Mouse (Mus musculus): ENCODE results near the gene Ddx5.

Gene Ddx5

GRCm38 (mm10) chr11:106766611-106767162 lies 22.3 kb downstream of the Ddx5 start:
- intact Hi-C loops (cut with DNase I) = no loop called here

GRCm38 (mm10) chr11:106762800-106763185 lies 26.2 kb downstream of the Ddx5 start:
- intact Hi-C loops (cut with DNase I) = no loop called here

GRCm38 (mm10) chr11:106762139-106762799 lies 26.7 kb downstream of the Ddx5 start:
- intact Hi-C loops (cut with DNase I) = no loop called here

- intact Hi-C loops (cut with DNase I) = no loop called here
Observed at GRCm38 (mm10) chr11:106760511-106760910, 28.5 kb downstream of the Ddx5 start.

GRCm38 (mm10) chr11:106759028-106759427 lies 30.0 kb downstream of the Ddx5 start:
- intact Hi-C loops (cut with DNase I) = loop anchor here (10.0 kb wide), 1 partner anchor 224 kb away; no protein-coding TSS in a partner anchor

GRCm38 (mm10) chr11:106755583-106755982 lies 33.4 kb downstream of the Ddx5 start:
- intact Hi-C loops (cut with DNase I) = loop anchor here (10.0 kb wide), 1 partner anchor 221 kb away; no protein-coding TSS in a partner anchor

GRCm38 (mm10) chr11:106753314-106753713 lies 35.7 kb downstream of the Ddx5 start:
- intact Hi-C loops (cut with DNase I) = loop anchor here (10.0 kb wide), 1 partner anchor 219 kb away; no protein-coding TSS in a partner anchor

- intact Hi-C loops (cut with DNase I) = loop anchor here (10.0 kb wide), 1 partner anchor 217 kb away; no protein-coding TSS in a partner anchor
Observed at GRCm38 (mm10) chr11:106752103-106752502, 36.9 kb downstream of the Ddx5 start.

- intact Hi-C loops (cut with DNase I) = loop anchor here (10.0 kb wide), 1 partner anchor 217 kb away; no protein-coding TSS in a partner anchor
Observed at GRCm38 (mm10) chr11:106751039-106752018, 37.7 kb downstream of the Ddx5 start, which contains the start of gene Milr1. Milr1 (plus strand) TSS chr11:106751226.

GRCm38 (mm10) chr11:106750121-106750751 lies 38.7 kb downstream of the Ddx5 start, which contains the start of gene Pecam1:
Pecam1 (minus strand) TSS chr11:106750628.
- intact Hi-C loops (cut with DNase I) = loop anchor here (10.0 kb wide), 1 partner anchor 215 kb away; no protein-coding TSS in a partner anchor

- intact Hi-C loops (cut with DNase I) = loop anchor here (10.0 kb wide), 1 partner anchor 215 kb away; no protein-coding TSS in a partner anchor
Observed at GRCm38 (mm10) chr11:106749557-106750120, 39.3 kb downstream of the Ddx5 start.

GRCm38 (mm10) chr11:106744949-106745348 lies 44.0 kb downstream of the Ddx5 start:
- intact Hi-C loops (cut with DNase I) = no loop called here

- intact Hi-C loops (cut with DNase I) = no loop called here
Observed at GRCm38 (mm10) chr11:106742388-106742841, 46.6 kb downstream of the Ddx5 start.

GRCm38 (mm10) chr11:106741826-106742225 lies 47.2 kb downstream of the Ddx5 start:
- intact Hi-C loops (cut with DNase I) = loop anchor here (1.0 kb wide), 1 partner anchor 93 kb away; no protein-coding TSS in a partner anchor

GRCm38 (mm10) chr11:106741232-106741631 lies 47.8 kb downstream of the Ddx5 start:
- intact Hi-C loops (cut with DNase I) = loop anchor here (1.0 kb wide), 1 partner anchor 92 kb away; no protein-coding TSS in a partner anchor

- intact Hi-C loops (cut with DNase I) = loop anchor here (1.0 kb wide), 1 partner anchor 91 kb away; no protein-coding TSS in a partner anchor
Observed at GRCm38 (mm10) chr11:106740724-106741123, 48.3 kb downstream of the Ddx5 start.

- intact Hi-C loops (cut with DNase I) = loop anchor here (10.0 kb wide), 1 partner anchor 54 kb away; no protein-coding TSS in a partner anchor
Observed at GRCm38 (mm10) chr11:106739116-106739515, 49.9 kb downstream of the Ddx5 start.

- intact Hi-C loops (cut with DNase I) = loop anchor here (10.0 kb wide), 1 partner anchor 52 kb away; no protein-coding TSS in a partner anchor
Observed at GRCm38 (mm10) chr11:106737178-106737621, 51.8 kb downstream of the Ddx5 start.

GRCm38 (mm10) chr11:106736614-106737013 lies 52.4 kb downstream of the Ddx5 start:
- intact Hi-C loops (cut with DNase I) = loop anchor here (10.0 kb wide), 1 partner anchor 52 kb away; no protein-coding TSS in a partner anchor

- intact Hi-C loops (cut with DNase I) = loop anchor here (10.0 kb wide), 1 partner anchor 46 kb away; no protein-coding TSS in a partner anchor
Observed at GRCm38 (mm10) chr11:106730714-106731113, 58.3 kb downstream of the Ddx5 start.
